Mouse (Mus musculus) CH12.LX (cell line): ENCODE measurements around the gene Hk1.

Source experiments
- CTCF ChIP-seq, 2 experiments: IDR thresholded peaks in 1 of 2; conservative IDR thresholded peaks in 1 of 2; 2 replicates each; pipeline ENCODE4 v1.5.1; 2011 to 2012; ENCODE audit warnings: low read depth in 2 of 2, low read length in 2 of 2, improper control_type of control experiment in 1 of 2, inconsistent platforms in 1 of 2, mild to moderate bottlenecking in 1 of 2, moderate library complexity in 1 of 2
- E2F4 ChIP-seq: IDR thresholded peaks from 2 replicates; pipeline ENCODE4 v1.6.1; 2011; ENCODE audit warnings: low read depth, low read length, improper control_type of control experiment; ENCODE audit not compliant: insufficient replicate concordance
- EP300 ChIP-seq: IDR thresholded peaks from 2 replicates; pipeline ENCODE4 v1.6.1; 2011; ENCODE audit warnings: low read length, improper control_type of control experiment
- MEF2A ChIP-seq: IDR thresholded peaks from 2 replicates; pipeline ENCODE4 v1.6.1; 2014; ENCODE audit warnings: low read depth, mild to moderate bottlenecking, inconsistent platforms, low read length, improper control_type of control experiment, borderline replicate concordance
- POLR2A ChIP-seq: IDR thresholded peaks from 2 replicates; pipeline ENCODE4 v1.6.1; 2011; ENCODE audit warnings: low read depth, mild to moderate bottlenecking, improper control_type of control experiment, low read length

- no peak for TF ChIP-seq E2F4
- TF ChIP-seq EP300, result no peak
- TF ChIP-seq CTCF (conservative IDR thresholded peaks at IDR 0.05 in 1 of 2, IDR thresholded peaks at IDR 0.05 in 1 of 2; ENCODE audit: low read depth in 2 of 2, low read length in 2 of 2), result no peak
- no peak for TF ChIP-seq MEF2A
- no peak for TF ChIP-seq POLR2A
Measured at GRCm38 (mm10) chr10:62264299-62264698, 115.4 kb downstream of the Hk1 start.
